Mouse (Mus musculus) frontal cortex, adult (tissue): ENCODE data around the gene Itga9.

Experiments
- ATAC-seq: cut with Nextera tagmentation; 2 replicates; pipeline ENCODE4 v1.9.2; 2017; ENCODE audit warnings: mild to moderate bottlenecking, moderate library complexity, mixed read lengths; ENCODE audit not compliant: low TSS enrichment

Gene Itga9

GRCm38 (mm10) chr9:118765059-118765458, 158.6 kb downstream of the Itga9 start:
- ATAC-seq: no peak

GRCm38 (mm10) chr9:118767008-118767407, 160.5 kb downstream of the Itga9 start:
- ATAC-seq: no peak

- no peak for ATAC-seq
Measured at GRCm38 (mm10) chr9:118768596-118768995, 162.1 kb downstream of the Itga9 start.

- no peak for ATAC-seq
Measured at GRCm38 (mm10) chr9:118770366-118770765, 163.9 kb downstream of the Itga9 start.

GRCm38 (mm10) chr9:118774676-118775075, 168.2 kb downstream of the Itga9 start:
- no peak for ATAC-seq

GRCm38 (mm10) chr9:118776880-118777438, 170.5 kb downstream of the Itga9 start:
- ATAC-seq: no peak

GRCm38 (mm10) chr9:118778596-118778995, 172.1 kb downstream of the Itga9 start:
- ATAC-seq: no peak

- no peak for ATAC-seq
Measured at GRCm38 (mm10) chr9:118784621-118785020, 178.1 kb downstream of the Itga9 start.

GRCm38 (mm10) chr9:118785816-118786215, 179.3 kb downstream of the Itga9 start:
- no peak for ATAC-seq

GRCm38 (mm10) chr9:118788869-118789281, 182.4 kb downstream of the Itga9 start:
- ATAC-seq: peak; percentile 65

- ATAC-seq: no peak
Measured at GRCm38 (mm10) chr9:118791231-118791630, 184.7 kb downstream of the Itga9 start.

GRCm38 (mm10) chr9:118793151-118793785, 186.8 kb downstream of the Itga9 start:
- no peak for ATAC-seq

- no peak for ATAC-seq
Measured at GRCm38 (mm10) chr9:118794668-118795067, 188.2 kb downstream of the Itga9 start.

- no peak for ATAC-seq
Measured at GRCm38 (mm10) chr9:118795304-118795703, 188.8 kb downstream of the Itga9 start.

GRCm38 (mm10) chr9:118799105-118799504, 192.6 kb downstream of the Itga9 start:
- ATAC-seq: no peak

GRCm38 (mm10) chr9:118801176-118801909, 194.9 kb downstream of the Itga9 start:
- no peak for ATAC-seq

GRCm38 (mm10) chr9:118801910-118802287, 195.4 kb downstream of the Itga9 start:
- no peak for ATAC-seq

GRCm38 (mm10) chr9:118802380-118802779, 195.9 kb downstream of the Itga9 start:
- ATAC-seq: no peak

GRCm38 (mm10) chr9:118805740-118806139, 199.2 kb downstream of the Itga9 start:
- ATAC-seq: no peak

GRCm38 (mm10) chr9:118807669-118808068, 201.2 kb downstream of the Itga9 start:
- ATAC-seq: no peak

- ATAC-seq: no peak
Measured at GRCm38 (mm10) chr9:118812221-118812620, 205.7 kb downstream of the Itga9 start.

GRCm38 (mm10) chr9:118813492-118813891, 207.0 kb downstream of the Itga9 start:
- no peak for ATAC-seq

GRCm38 (mm10) chr9:118814056-118814455, 207.6 kb downstream of the Itga9 start:
- ATAC-seq: no peak
